Mouse (Mus musculus) kidney, adult 2 months (tissue): ENCODE results near the gene 5730596B20Rik.

ENCODE experiments used
- CTCF ChIP-seq: fragments of 200-500 bp; conservative IDR thresholded peaks from 2 replicates; pipeline ENCODE4 v1.5.1; 2011; ENCODE audit warnings: low read depth, mild to moderate bottlenecking, control low read depth, low read length, moderate library complexity, mixed read lengths; ENCODE audit not compliant: insufficient read depth, insufficient read length
- POLR2A ChIP-seq: fragments of 200-500 bp; IDR thresholded peaks from one replicate; pipeline ENCODE4 v1.6.1; 2011; ENCODE audit warnings: low read depth, low read length, control low read depth

GRCm38 (mm10) chr6:52190410-52190809 lies 13.1 kb downstream of the 5730596B20Rik start:
- TF ChIP-seq CTCF (no peak), POLR2A (no peak)
